Mouse (Mus musculus): ENCODE measurements around the gene Esx1. TPM values are rescaled to one million over a fixed set of nuclear protein-coding genes. Genes with fewer than 3 reads are reported as not detected.

The Esx1 gene
- polyA plus RNA-seq, 2 experiments: 0.11 TPM; not detected in 1

DNA sequence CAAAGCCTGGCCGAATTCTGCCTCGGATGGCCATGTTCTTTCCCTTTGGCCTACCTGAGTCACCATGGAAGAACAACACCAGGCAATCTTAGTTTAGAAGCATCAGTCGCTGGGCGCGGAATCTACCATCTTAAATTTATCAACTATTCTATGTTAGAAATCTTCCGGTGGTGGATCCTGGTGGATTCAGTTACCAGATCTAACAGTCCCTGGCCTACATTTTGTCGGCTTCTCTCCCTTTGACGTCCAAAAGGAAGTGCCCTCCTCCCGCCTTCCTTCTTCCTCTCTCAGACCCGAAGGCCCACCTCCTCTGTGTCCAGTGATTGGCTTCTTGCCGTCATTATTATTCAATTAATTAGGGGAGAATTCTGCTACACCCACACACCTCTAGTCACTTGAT, 27.2 kb upstream of the Esx1 start:
- no peak overlapping the region for H3K27ac ChIP-seq (replicated peaks; ENCODE audit: low read depth, low read length)
- no peak for TF ChIP-seq POLR2A (IDR thresholded peaks at IDR 0.05; ENCODE audit: borderline replicate concordance, extremely low read depth, insufficient read depth, insufficient read length)
- no peak overlapping the region for H3K4me2 ChIP-seq (replicated peaks; ENCODE audit: low read depth, low read length, severe bottlenecking)
- no peak overlapping the region for H3K9ac ChIP-seq (ENCODE audit: low read depth, low read length, severe bottlenecking)
- no peaks in the 10 kb centered on the region for H3K4me1 ChIP-seq (ENCODE audit: control insufficient read depth, insufficient read depth, low read length)
- no peaks in the 10 kb centered on the region for H3K36me3 ChIP-seq (ENCODE audit: control insufficient read depth, insufficient read depth, low read length)
- no peaks in the 10 kb centered on the region for H3K27me3 ChIP-seq (ENCODE audit: control insufficient read depth, insufficient read depth, low read length)
- WGBS: 85% methylated on average over 11 of the region's 11 CpGs
- no peak overlapping the region for H3K4me3 ChIP-seq (replicated peaks; ENCODE audit: low read length)
- ATAC-seq (ENCODE audit: low FRiP score, low read depth) (no peak), DNase-seq (ENCODE audit: low spot score) (no peak)
- no peaks in the 10 kb centered on the region for H3K9me3 ChIP-seq (ENCODE audit: control insufficient read depth, low read length)

- Histone ChIP-seq H3K4me3 (replicated peaks; ENCODE audit: low read length) (no peak overlapping the region), H3K9ac (ENCODE audit: low read depth, low read length, severe bottlenecking) (no peak overlapping the region), H3K4me2 (replicated peaks; ENCODE audit: low read depth, low read length, severe bottlenecking) (no peak overlapping the region), H3K27ac (replicated peaks; ENCODE audit: low read depth, low read length) (no peak overlapping the region), H3K9me3 (ENCODE audit: control insufficient read depth, low read length) (no peaks in the 10 kb centered on the region), H3K4me1 (ENCODE audit: control insufficient read depth, insufficient read depth, low read length) (no peaks in the 10 kb centered on the region), H3K36me3 (ENCODE audit: control insufficient read depth, insufficient read depth, low read length) (no peaks in the 10 kb centered on the region), H3K27me3 (ENCODE audit: control insufficient read depth, insufficient read depth, low read length) (no peaks in the 10 kb centered on the region)
- 27% methylated on average over 4 of the region's 4 CpGs for WGBS
- no peak for DNase-seq (ENCODE audit: low spot score)
- ATAC-seq (ENCODE audit: low FRiP score, low read depth): no peak
- no peak for TF ChIP-seq POLR2A (IDR thresholded peaks at IDR 0.05; ENCODE audit: borderline replicate concordance, extremely low read depth, insufficient read depth, insufficient read length)
Observed at GRCm38 (mm10) chrX:137144674-137145073, 22.8 kb upstream of the Esx1 start.

DNA sequence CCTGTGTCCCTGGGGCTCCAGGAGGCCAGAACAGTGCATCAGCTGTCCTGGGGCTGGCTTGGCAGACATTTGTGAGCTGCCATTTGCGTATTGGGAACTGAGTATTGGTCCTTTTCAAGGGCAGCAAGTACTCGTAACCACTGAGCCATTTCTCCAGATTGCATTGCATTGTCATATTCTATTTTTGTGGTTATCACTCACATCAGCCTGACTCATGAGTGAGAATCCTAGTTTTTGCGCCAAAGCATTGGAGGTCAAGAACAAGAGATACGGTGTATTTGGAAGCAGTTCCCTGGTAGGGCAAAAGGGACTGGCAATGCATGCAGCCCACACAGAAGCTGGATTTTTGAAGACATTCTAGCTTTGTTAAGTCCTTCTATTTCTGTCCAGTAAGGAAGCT, 21.8 kb upstream of the Esx1 start:
- Histone ChIP-seq H3K4me2 (replicated peaks; ENCODE audit: low read depth, low read length, severe bottlenecking) (no peak overlapping the region), H3K4me3 (replicated peaks; ENCODE audit: low read length) (no peak overlapping the region), H3K9ac (ENCODE audit: low read depth, low read length, severe bottlenecking) (no peak overlapping the region), H3K9me3 (ENCODE audit: control insufficient read depth, low read length) (no peaks in the 10 kb centered on the region), H3K27me3 (ENCODE audit: control insufficient read depth, insufficient read depth, low read length) (no peaks in the 10 kb centered on the region), H3K4me1 (ENCODE audit: control insufficient read depth, insufficient read depth, low read length) (no peaks in the 10 kb centered on the region), H3K27ac (replicated peaks; ENCODE audit: low read depth, low read length) (no peak overlapping the region), H3K36me3 (ENCODE audit: control insufficient read depth, insufficient read depth, low read length) (no peaks in the 10 kb centered on the region)
- TF ChIP-seq POLR2A (IDR thresholded peaks at IDR 0.05; ENCODE audit: borderline replicate concordance, extremely low read depth, insufficient read depth, insufficient read length): no peak
- WGBS: 89% methylated on average over 4 of the region's 4 CpGs
- no peak for DNase-seq (ENCODE audit: low spot score)
- ATAC-seq (ENCODE audit: low FRiP score, low read depth): no peak

DNA sequence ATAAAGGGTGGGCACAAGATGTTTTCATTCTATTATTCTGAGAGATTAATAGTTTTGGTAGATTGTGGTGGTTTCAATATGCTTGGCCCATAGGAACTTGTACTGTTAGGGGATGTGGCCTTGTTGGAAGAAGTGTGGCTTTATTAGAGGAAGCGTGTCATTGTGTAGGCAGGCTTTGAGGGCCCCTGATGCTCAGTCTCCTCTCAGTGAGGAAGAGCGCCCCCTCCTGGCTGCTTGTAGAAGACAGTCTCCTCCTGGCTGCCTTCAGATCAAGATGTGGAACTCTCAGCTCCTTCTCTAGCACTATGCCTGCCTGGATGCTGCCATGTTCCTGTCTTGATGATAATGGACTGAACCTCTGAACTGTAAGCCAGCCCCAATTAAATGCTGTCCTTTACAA, 20.7 kb upstream of the Esx1 start:
- H3K4me3 ChIP-seq (replicated peaks; ENCODE audit: low read length): no peak overlapping the region
- no peaks in the 10 kb centered on the region for H3K27me3 ChIP-seq (ENCODE audit: control insufficient read depth, insufficient read depth, low read length)
- H3K4me1 ChIP-seq (ENCODE audit: control insufficient read depth, insufficient read depth, low read length): no peaks in the 10 kb centered on the region
- no peak overlapping the region for H3K9ac ChIP-seq (ENCODE audit: low read depth, low read length, severe bottlenecking)
- 25% methylated on average over 2 of the region's 2 CpGs for WGBS
- DNase-seq (ENCODE audit: low spot score) (no peak), ATAC-seq (ENCODE audit: low FRiP score, low read depth) (no peak)
- no peaks in the 10 kb centered on the region for H3K9me3 ChIP-seq (ENCODE audit: control insufficient read depth, low read length)
- H3K36me3 ChIP-seq (ENCODE audit: control insufficient read depth, insufficient read depth, low read length): no peaks in the 10 kb centered on the region
- H3K4me2 ChIP-seq (replicated peaks; ENCODE audit: low read depth, low read length, severe bottlenecking): no peak overlapping the region
- no peak overlapping the region for H3K27ac ChIP-seq (replicated peaks; ENCODE audit: low read depth, low read length)
- no peak for TF ChIP-seq POLR2A (IDR thresholded peaks at IDR 0.05; ENCODE audit: borderline replicate concordance, extremely low read depth, insufficient read depth, insufficient read length)

DNA sequence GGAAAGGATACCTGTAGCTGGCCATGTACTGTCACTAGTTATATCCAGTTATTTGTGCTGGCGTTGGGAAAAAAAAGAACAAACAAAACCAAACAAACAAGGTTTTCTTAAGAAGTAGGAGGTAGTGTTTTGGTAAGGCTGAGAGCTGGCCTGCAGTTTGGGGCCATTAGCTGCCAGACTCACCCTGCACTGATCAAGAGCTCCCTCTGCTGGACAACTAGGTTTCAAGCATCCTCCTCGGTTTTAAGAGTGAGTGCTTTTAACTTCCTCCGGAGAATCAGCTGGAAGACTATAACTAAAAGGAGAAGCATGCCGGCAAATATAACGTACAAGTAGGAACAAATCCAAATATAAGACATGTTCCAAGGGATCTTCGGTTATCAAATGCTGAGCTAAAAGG, 19.8 kb upstream of the Esx1 start:
- WGBS: 21% methylated on average over 6 of the region's 6 CpGs
- DNase-seq (ENCODE audit: low spot score): peak; percentile 71
- Histone ChIP-seq H3K36me3 (ENCODE audit: control insufficient read depth, insufficient read depth, low read length) (no peaks in the 10 kb centered on the region), H3K27me3 (ENCODE audit: control insufficient read depth, insufficient read depth, low read length) (no peaks in the 10 kb centered on the region), H3K27ac (replicated peaks; ENCODE audit: low read depth, low read length) (no peak overlapping the region), H3K4me3 (replicated peaks; ENCODE audit: low read length) (no peak overlapping the region), H3K9me3 (ENCODE audit: control insufficient read depth, low read length) (no peaks in the 10 kb centered on the region), H3K9ac (ENCODE audit: low read depth, low read length, severe bottlenecking) (no peak overlapping the region), H3K4me1 (ENCODE audit: control insufficient read depth, insufficient read depth, low read length) (no peaks in the 10 kb centered on the region), H3K4me2 (replicated peaks; ENCODE audit: low read depth, low read length, severe bottlenecking) (no peak overlapping the region)
- TF ChIP-seq POLR2A (IDR thresholded peaks at IDR 0.05; ENCODE audit: borderline replicate concordance, extremely low read depth, insufficient read depth, insufficient read length): no peak
- peak; percentile 55; the same call in 1 of the 2 replicates for ATAC-seq (ENCODE audit: low FRiP score, low read depth)

GRCm38 (mm10) chrX:137127542-137127941, 5.7 kb upstream of the Esx1 start:
- Histone ChIP-seq H3K4me2 (replicated peaks; ENCODE audit: low read depth, low read length, severe bottlenecking) (no peak overlapping the region), H3K27ac (replicated peaks; ENCODE audit: low read depth, low read length) (no peak overlapping the region), H3K36me3 (ENCODE audit: control insufficient read depth, insufficient read depth, low read length) (no peaks in the 10 kb centered on the region), H3K27me3 (ENCODE audit: control insufficient read depth, insufficient read depth, low read length) (peaks cover 47% of the 10 kb centered on the region), H3K4me1 (ENCODE audit: control insufficient read depth, insufficient read depth, low read length) (no peaks in the 10 kb centered on the region), H3K4me3 (replicated peaks; ENCODE audit: low read length) (no peak overlapping the region), H3K9me3 (ENCODE audit: control insufficient read depth, low read length) (no peaks in the 10 kb centered on the region), H3K9ac (ENCODE audit: low read depth, low read length, severe bottlenecking) (no peak overlapping the region)
- WGBS: 15% methylated on average over 17 of the region's 17 CpGs
- no peak for DNase-seq (ENCODE audit: low spot score)
- TF ChIP-seq POLR2A (IDR thresholded peaks at IDR 0.05; ENCODE audit: borderline replicate concordance, extremely low read depth, insufficient read depth, insufficient read length): no peak
- no peak for ATAC-seq (ENCODE audit: low FRiP score, low read depth)

Data from limb, embryonic 14.5 days (tissue).